Mouse (Mus musculus) liver, embryonic 13.5 days (tissue): ENCODE results near the gene Cnga4. TPM values are rescaled to one million over a fixed set of nuclear protein-coding genes. Genes with fewer than 3 reads are reported as not detected.
"Not testable (repeated sequence)": the region's sequence is repeated elsewhere in the genome, so short reads cannot be mapped to it uniquely, and the experiment has no call there.

Experiments used
- ATAC-seq: fragments of 200-750 bp; cut with Nextera tagmentation; 2 replicates; pipeline ENCODE4 v1.8.0; 2017; ENCODE audit warnings: low read depth, mild to moderate bottlenecking, moderate number of reproducible peaks, moderate library complexity
- DNase-seq: peaks from one replicate; pipeline ENCODE4 v3.0.0; 2022
- H3K27ac ChIP-seq: fragments of 300-500 bp; sonication (generic); 2 replicates; pipeline ENCODE4 v1.5.1; 2015; ENCODE audit warnings: moderate library complexity, mild to moderate bottlenecking, inconsistent platforms
- H3K27me3 ChIP-seq: fragments of 300-500 bp; sonication (generic); 2 replicates; pipeline ENCODE4 v1.6.1; 2015; ENCODE audit warnings: mild to moderate bottlenecking, inconsistent platforms
- H3K36me3 ChIP-seq: fragments of 300-500 bp; sonication (generic); 2 replicates; pipeline ENCODE4 v1.6.1; 2015; ENCODE audit warnings: mild to moderate bottlenecking, inconsistent platforms
- H3K4me1 ChIP-seq: fragments of 300-500 bp; sonication (generic); replicated peaks from 2 replicates; pipeline ENCODE4 v1.6.1; 2015; ENCODE audit warnings: inconsistent platforms
- H3K4me2 ChIP-seq: fragments of 300-500 bp; sonication (generic); 2 replicates; pipeline ENCODE4 v1.6.1; 2015; ENCODE audit warnings: inconsistent platforms, mild to moderate bottlenecking, moderate library complexity
- H3K4me3 ChIP-seq: fragments of 300-500 bp; sonication (generic); replicated peaks from 2 replicates; pipeline ENCODE4 v1.5.1; 2015; ENCODE audit warnings: mild to moderate bottlenecking, inconsistent platforms
- H3K9ac ChIP-seq: fragments of 300-500 bp; sonication (generic); 2 replicates; pipeline ENCODE4 v1.6.1; 2015; ENCODE audit warnings: mild to moderate bottlenecking, inconsistent platforms
- H3K9me3 ChIP-seq: fragments of 300-500 bp; sonication (generic); replicated peaks from 2 replicates; pipeline ENCODE4 v1.6.1; 2016; ENCODE audit warnings: inconsistent platforms
- WGBS: fragments of 180-500 bp; shearing (Covaris S2); methylation state at CpG from one replicate; pipeline ENCODE4 v1.1.7; 2015; ENCODE audit not compliant: insufficient replicate concordance; 5-methylcytosine and 5-hydroxymethylcytosine counted together
- polyA plus RNA-seq: library from polyadenylated mRNA; unstranded; fragments of >200 nt; fragmentation: Nextera tagmentation; extraction: Ambion mirVana; gene quantifications from 2 replicates; pipeline ENCODE4 v1.2.1, GENCODE M21; 2015

Cnga4 gene
- polyA plus RNA-seq, result not detected in 2 replicates

- no peak within 1 kb of the TSS for H3K27ac ChIP-seq
- no peak within 1 kb of the TSS for H3K9ac ChIP-seq
- H3K9me3 ChIP-seq, result no peaks in the 10 kb centered on the region
- DNase-seq, result no peak
- no peaks in the 10 kb centered on the region for H3K27me3 ChIP-seq
- no peak within 1 kb of the TSS for H3K4me2 ChIP-seq
- no peaks in the 10 kb centered on the region for H3K36me3 ChIP-seq
- H3K4me1 ChIP-seq, result peaks cover 13% of the 10 kb centered on the region
- ATAC-seq, result no peak
- no peak within 1 kb of the TSS for H3K4me3 ChIP-seq
- 57% methylated on average over 5 of the region's 5 CpGs for WGBS
Observed at GRCm38 (mm10) chr7:105404268-105404667, at the start of gene Cnga4. Gene Cnga4 (plus strand): TSS chr7:105404568.

- WGBS, result no CpG with 5 or more reads among the region's 5 CpGs
Observed at GRCm38 (mm10) chr7:105356064-105356463, 48.3 kb upstream of the Cnga4 start.

GRCm38 (mm10) chr7:105356487-105356886 lies 47.9 kb upstream of the Cnga4 start:
- H3K27ac ChIP-seq, H3K9ac ChIP-seq, H3K27me3 ChIP-seq, H3K4me3 ChIP-seq, H3K36me3 ChIP-seq, H3K9me3 ChIP-seq, DNase-seq, H3K4me2 ChIP-seq, H3K4me1 ChIP-seq: not testable (repeated sequence)
- peak; percentile 58; the same call in 1 of the 2 replicates for ATAC-seq
- 85% methylated on average over 1 of the region's 2 CpGs for WGBS

More at GRCm38 (mm10) chr7:105356064-105356463, 48.3 kb upstream of the Cnga4 start:
- DNase-seq, H3K4me1 ChIP-seq, H3K9ac ChIP-seq, H3K4me3 ChIP-seq, ATAC-seq, H3K4me2 ChIP-seq, H3K27ac ChIP-seq, H3K27me3 ChIP-seq, H3K9me3 ChIP-seq, H3K36me3 ChIP-seq: not testable (repeated sequence)

GRCm38 (mm10) chr7:105361713-105362112 lies 42.7 kb upstream of the Cnga4 start:
- Histone ChIP-seq H3K4me3 (no peak overlapping the region), H3K4me1 (no peaks in the 10 kb centered on the region), H3K4me2 (no peak overlapping the region), H3K9ac (no peak overlapping the region), H3K27me3 (no peaks in the 10 kb centered on the region), H3K9me3 (no peaks in the 10 kb centered on the region), H3K36me3 (no peaks in the 10 kb centered on the region), H3K27ac (no peak overlapping the region)
- DNase-seq, result no peak
- no peak for ATAC-seq
- 63% methylated on average over 2 of the region's 2 CpGs for WGBS

- no peak for ATAC-seq
- no peak overlapping the region for H3K9ac ChIP-seq
Observed at GRCm38 (mm10) chr7:105367268-105367667, 37.1 kb upstream of the Cnga4 start.

DNA sequence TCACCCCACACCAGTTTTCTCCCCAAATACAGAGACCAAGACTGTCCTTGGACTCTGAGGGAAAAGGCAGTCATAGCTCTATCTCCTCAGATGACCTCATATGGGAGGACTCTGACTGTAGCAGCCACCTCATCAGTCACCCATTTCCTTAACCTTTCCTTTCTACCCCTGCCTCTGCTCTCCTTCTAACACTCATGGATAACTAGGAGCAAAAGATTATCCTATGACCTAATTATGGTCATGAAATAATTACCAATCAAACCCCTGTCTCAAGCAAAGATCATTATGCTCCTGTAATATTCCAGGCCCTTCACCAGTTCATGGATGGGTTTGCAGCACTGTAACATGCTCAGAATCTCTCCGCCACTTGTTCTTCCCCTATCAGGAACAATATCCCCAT lies 36.4 kb upstream of the Cnga4 start, which contains the start of gene Olfr692:
Gene Olfr692, plus strand, starts transcription at position 301 of the 400 bp plus-strand sequence.
- H3K4me2 ChIP-seq, result no peak within 1 kb of the TSS
- ATAC-seq (no peak), DNase-seq (no peak)
- H3K9me3 ChIP-seq, result no peaks in the 10 kb centered on the region
- H3K36me3 ChIP-seq, result no peaks in the 10 kb centered on the region
- H3K4me3 ChIP-seq, result no peak within 1 kb of the TSS
- H3K27ac ChIP-seq, result no peak within 1 kb of the TSS
- no peak within 1 kb of the TSS for H3K9ac ChIP-seq
- H3K4me1 ChIP-seq, result no peaks in the 10 kb centered on the region
- H3K27me3 ChIP-seq, result no peaks in the 10 kb centered on the region
- 59% methylated on average over 1 of the region's 1 CpGs for WGBS

More at GRCm38 (mm10) chr7:105367268-105367667, 37.1 kb upstream of the Cnga4 start:
- Histone ChIP-seq H3K27ac (no peak overlapping the region), H3K27me3 (no peaks in the 10 kb centered on the region), H3K4me1 (no peaks in the 10 kb centered on the region), H3K4me2 (no peak overlapping the region), H3K36me3 (no peaks in the 10 kb centered on the region), H3K4me3 (no peak overlapping the region), H3K9me3 (no peaks in the 10 kb centered on the region)
- no peak for DNase-seq
- WGBS, result 71% methylated on average over 5 of the region's 5 CpGs

GRCm38 (mm10) chr7:105368521-105368920 lies 35.8 kb upstream of the Cnga4 start:
- 75% methylated on average over 4 of the region's 4 CpGs for WGBS
- Histone ChIP-seq H3K9me3 (no peaks in the 10 kb centered on the region), H3K36me3 (no peaks in the 10 kb centered on the region), H3K4me1 (peaks cover 3% of the 10 kb centered on the region), H3K4me2 (no peak overlapping the region), H3K27ac (no peak overlapping the region), H3K27me3 (no peaks in the 10 kb centered on the region), H3K9ac (no peak overlapping the region), H3K4me3 (no peak overlapping the region)
- DNase-seq (no peak), ATAC-seq (no peak)

DNA sequence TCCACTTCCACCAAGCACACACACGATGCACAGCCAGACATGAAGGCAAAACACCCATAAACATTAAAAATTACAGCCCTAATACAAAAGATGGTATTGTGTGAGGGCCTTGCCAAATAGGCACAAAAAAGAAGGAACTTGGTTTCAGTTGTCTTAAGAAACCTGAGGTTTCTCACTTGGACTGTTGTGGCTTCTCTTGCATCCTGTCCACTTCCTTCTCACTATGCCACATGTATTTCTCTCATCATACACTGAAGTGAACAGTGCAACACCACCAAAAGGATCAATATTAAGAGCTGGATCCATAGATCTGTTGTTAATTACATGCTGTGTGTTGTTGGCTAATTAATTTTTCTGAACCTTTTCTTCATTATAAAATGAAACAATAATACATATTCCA lies 31.5 kb upstream of the Cnga4 start:
- no peak for DNase-seq
- H3K9me3 ChIP-seq, result no peaks in the 10 kb centered on the region
- H3K36me3 ChIP-seq, result peaks cover 10% of the 10 kb centered on the region
- H3K4me1 ChIP-seq, result peaks cover 6% of the 10 kb centered on the region
- H3K9ac ChIP-seq, result no peak overlapping the region
- ATAC-seq, result no peak
- 47% methylated on average over 1 of the region's 1 CpGs for WGBS
- no peak overlapping the region for H3K4me3 ChIP-seq
- no peak overlapping the region for H3K27ac ChIP-seq
- H3K4me2 ChIP-seq, result no peak overlapping the region
- H3K27me3 ChIP-seq, result no peaks in the 10 kb centered on the region

DNA sequence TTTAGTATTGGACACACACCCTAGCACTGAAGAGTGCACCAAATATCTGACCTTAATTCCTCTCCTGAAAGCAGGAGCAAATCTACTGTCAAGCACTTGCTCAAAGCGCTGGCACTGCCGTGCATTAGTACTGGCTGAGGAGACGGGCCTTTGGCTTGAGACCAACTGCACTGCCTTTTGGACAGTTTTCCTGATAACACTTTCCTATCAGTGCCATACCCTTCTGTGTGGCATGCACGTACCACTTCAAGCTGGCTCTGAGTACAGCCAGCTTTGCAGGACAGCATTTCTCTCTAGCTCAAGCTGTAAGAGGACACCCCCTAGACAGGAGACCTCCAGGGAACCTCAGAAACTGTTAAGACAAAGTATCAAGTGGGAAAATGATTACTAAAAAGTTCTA lies 30.9 kb upstream of the Cnga4 start:
- H3K9ac ChIP-seq, result no peak overlapping the region
- H3K27me3 ChIP-seq, result no peaks in the 10 kb centered on the region
- ATAC-seq (0 out of 2 replicates have a peak, but pooled peaks have one; percentile 54), DNase-seq (no peak)
- no peak overlapping the region for H3K4me3 ChIP-seq
- peaks cover 6% of the 10 kb centered on the region for H3K4me1 ChIP-seq
- no peak overlapping the region for H3K4me2 ChIP-seq
- no peak overlapping the region for H3K27ac ChIP-seq
- H3K9me3 ChIP-seq, result no peaks in the 10 kb centered on the region
- WGBS, result 31% methylated on average over 4 of the region's 4 CpGs
- peaks cover 16% of the 10 kb centered on the region for H3K36me3 ChIP-seq

- Histone ChIP-seq H3K4me2 (no peak overlapping the region), H3K27me3 (no peaks in the 10 kb centered on the region), H3K4me1 (peaks cover 6% of the 10 kb centered on the region), H3K9ac (no peak overlapping the region), H3K27ac (no peak overlapping the region), H3K9me3 (no peaks in the 10 kb centered on the region), H3K4me3 (no peak overlapping the region), H3K36me3 (peaks cover 21% of the 10 kb centered on the region)
- WGBS, result 75% methylated on average over 3 of the region's 3 CpGs
- no peak for DNase-seq
- no peak for ATAC-seq
Observed at GRCm38 (mm10) chr7:105373976-105374375, 30.4 kb upstream of the Cnga4 start.

GRCm38 (mm10) chr7:105374866-105375265 lies 29.5 kb upstream of the Cnga4 start, which contains the start of gene Gm5901:
Gene Gm5901 (plus strand): TSS chr7:105375038.
- Histone ChIP-seq H3K4me3 (no peak within 1 kb of the TSS), H3K9me3 (no peaks in the 10 kb centered on the region), H3K36me3 (peaks cover 30% of the 10 kb centered on the region), H3K4me1 (peaks cover 6% of the 10 kb centered on the region), H3K9ac (no peak within 1 kb of the TSS), H3K4me2 (no peak within 1 kb of the TSS), H3K27ac (no peak within 1 kb of the TSS), H3K27me3 (no peaks in the 10 kb centered on the region)
- DNase-seq, result no peak
- ATAC-seq, result no peak
- 60% methylated on average over 1 of the region's 1 CpGs for WGBS

- Histone ChIP-seq H3K36me3 (peaks cover 73% of the 10 kb centered on the region), H3K4me3 (no peak overlapping the region), H3K4me2 (no peak overlapping the region), H3K27ac (no peak overlapping the region), H3K4me1 (no peaks in the 10 kb centered on the region), H3K27me3 (no peaks in the 10 kb centered on the region), H3K9ac (no peak overlapping the region), H3K9me3 (no peaks in the 10 kb centered on the region)
- WGBS, result 74% methylated on average over 3 of the region's 3 CpGs
- ATAC-seq (no peak), DNase-seq (no peak)
Observed at GRCm38 (mm10) chr7:105380329-105380728, 24.0 kb upstream of the Cnga4 start.
